Mouse (Mus musculus) liver, embryonic 15.5 days (tissue): ENCODE data around the gene Vac14. TPM values are rescaled to one million over a fixed set of nuclear protein-coding genes. Genes with fewer than 3 reads are reported as not detected.

Source experiments
- ATAC-seq: fragments of 200-750 bp; cut with Nextera tagmentation; 2 replicates; pipeline ENCODE4 v1.8.0; 2017; ENCODE audit warnings: moderate number of reproducible peaks, mild to moderate bottlenecking, moderate library complexity; ENCODE audit not compliant: insufficient read depth
- H3K27ac ChIP-seq: fragments of 300-500 bp; sonication (generic); replicated peaks from 2 replicates; pipeline ENCODE4 v1.5.1; 2015; ENCODE audit warnings: mild to moderate bottlenecking, inconsistent platforms
- H3K27me3 ChIP-seq: fragments of 300-500 bp; sonication (generic); 2 replicates; pipeline ENCODE4 v1.6.1; 2015; ENCODE audit warnings: mild to moderate bottlenecking, inconsistent platforms
- H3K36me3 ChIP-seq: fragments of 300-500 bp; sonication (generic); replicated peaks from 2 replicates; pipeline ENCODE4 v1.6.1; 2015; ENCODE audit warnings: moderate library complexity, mild to moderate bottlenecking, inconsistent platforms
- H3K4me1 ChIP-seq: fragments of 300-500 bp; sonication (generic); replicated peaks from 2 replicates; pipeline ENCODE4 v1.6.1; 2015; ENCODE audit warnings: inconsistent platforms
- H3K4me2 ChIP-seq: fragments of 300-500 bp; sonication (generic); 2 replicates; pipeline ENCODE4 v1.6.1; 2015; ENCODE audit warnings: moderate library complexity, mild to moderate bottlenecking, inconsistent platforms
- H3K4me3 ChIP-seq: fragments of 300-500 bp; sonication (generic); replicated peaks from 2 replicates; pipeline ENCODE4 v1.5.1; 2015; ENCODE audit warnings: mild to moderate bottlenecking, inconsistent platforms
- H3K9ac ChIP-seq: fragments of 300-500 bp; sonication (generic); 2 replicates; pipeline ENCODE4 v1.6.1; 2015; ENCODE audit warnings: moderate library complexity, mild to moderate bottlenecking, inconsistent platforms
- H3K9me3 ChIP-seq: fragments of 300-500 bp; sonication (generic); replicated peaks from 2 replicates; pipeline ENCODE4 v1.6.1; 2016; ENCODE audit warnings: inconsistent platforms
- WGBS: fragments of 180-500 bp; shearing (Covaris S2); methylation state at CpG from one replicate; pipeline ENCODE4 v1.1.7; 2015; ENCODE audit warnings: mixed read lengths; ENCODE audit not compliant: insufficient replicate concordance; 5-methylcytosine and 5-hydroxymethylcytosine counted together
- polyA plus RNA-seq: library from polyadenylated mRNA; unstranded; fragments of >200 nt; fragmentation: Nextera tagmentation; extraction: Ambion mirVana; gene quantifications from 2 replicates; pipeline ENCODE4 v1.2.1, GENCODE M21; 2015

Gene Vac14
- polyA plus RNA-seq: 12.5 and 12.9 TPM in 2 replicates

DNA sequence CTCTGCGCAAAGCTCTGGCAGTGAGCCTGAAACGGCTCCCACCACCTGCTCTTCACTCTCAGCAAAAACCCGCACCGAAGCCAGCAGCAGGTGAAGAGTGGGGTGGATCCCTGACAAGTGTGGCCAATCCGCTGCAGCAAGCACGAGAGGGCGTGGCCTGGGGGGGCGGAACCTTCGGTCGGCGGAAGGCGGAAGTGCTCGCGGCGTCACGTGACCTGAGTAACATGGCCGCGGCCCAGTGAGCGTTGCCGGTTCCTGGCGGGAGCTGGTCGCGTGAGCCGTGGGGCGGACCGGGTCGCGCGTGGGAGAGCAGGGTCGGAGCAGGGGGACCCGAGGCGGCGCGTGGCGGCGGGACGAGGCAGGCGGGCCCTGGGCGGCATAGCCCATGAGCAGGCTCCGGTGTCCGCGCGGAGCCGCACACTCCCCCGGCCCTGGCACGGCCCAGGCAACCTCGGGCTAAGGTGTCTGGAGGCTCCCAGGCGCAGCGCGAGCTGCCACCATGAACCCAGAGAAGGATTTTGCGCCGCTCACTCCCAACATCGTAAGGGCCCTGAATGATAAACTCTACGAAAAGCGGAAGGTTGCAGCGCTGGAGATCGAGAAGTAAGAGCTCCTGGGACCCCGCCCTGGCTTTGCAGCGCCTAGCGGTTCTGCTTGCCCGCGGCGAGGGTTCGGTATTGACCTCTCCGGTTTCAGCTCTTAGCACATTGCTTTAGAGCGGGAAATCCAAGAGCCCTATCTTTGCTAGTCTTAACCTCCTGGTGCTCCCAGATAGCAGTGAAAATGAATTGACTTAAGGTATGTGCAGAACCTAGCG, at the start of gene Vac14:
Gene Vac14, plus strand, starts transcription at position 195 of the 817 bp plus-strand sequence.
- Histone ChIP-seq H3K9me3 (no peaks in the 10 kb centered on the region), H3K9ac (peak within 1 kb of the TSS; percentile 78), H3K4me2 (peak within 1 kb of the TSS; percentile 87), H3K27me3 (0 out of 2 replicates have a peak, but pooled peaks cover 11% of the 10 kb centered on the region), H3K4me1 (peaks cover 35% of the 10 kb centered on the region), H3K27ac (peak within 1 kb of the TSS; percentile 76), H3K4me3 (peak within 1 kb of the TSS; percentile 94), H3K36me3 (no peaks in the 10 kb centered on the region)
- under 1% methylated on average over 67 of the region's 67 CpGs for WGBS
- ATAC-seq: peak; percentile 91

GRCm38 (mm10) chr8:110592641-110593040, 25.7 kb upstream of the Vac14 start:
- Histone ChIP-seq H3K9ac (no peak overlapping the region), H3K4me1 (no peaks in the 10 kb centered on the region), H3K27ac (no peak overlapping the region), H3K4me3 (no peak overlapping the region), H3K9me3 (no peaks in the 10 kb centered on the region), H3K36me3 (no peaks in the 10 kb centered on the region), H3K27me3 (no peaks in the 10 kb centered on the region), H3K4me2 (no peak overlapping the region)
- 60% methylated on average over 9 of the region's 9 CpGs for WGBS
- ATAC-seq: no peak

DNA sequence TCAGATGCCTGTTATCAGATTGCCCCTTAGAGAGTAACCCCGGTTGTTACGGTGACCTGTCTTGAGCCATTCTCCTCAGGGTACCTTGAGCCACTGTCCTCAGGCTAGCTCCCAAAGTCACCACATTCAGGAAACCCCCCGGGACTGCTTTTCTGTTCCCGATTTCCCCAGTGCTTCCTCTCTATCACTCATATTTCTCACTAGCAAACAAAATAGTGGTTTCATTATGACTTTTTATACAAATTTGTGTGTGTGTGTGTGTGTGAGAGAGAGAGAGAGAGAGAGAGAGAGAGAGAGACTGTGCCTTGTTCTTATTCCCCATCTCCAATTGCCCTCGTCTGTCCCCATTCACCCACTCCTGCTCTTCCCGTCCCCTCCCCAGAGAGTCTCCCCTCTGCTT, 24.2 kb upstream of the Vac14 start:
- H3K4me3 ChIP-seq: no peak overlapping the region
- no peaks in the 10 kb centered on the region for H3K4me1 ChIP-seq
- ATAC-seq: no peak
- H3K9ac ChIP-seq: no peak overlapping the region
- no peaks in the 10 kb centered on the region for H3K36me3 ChIP-seq
- H3K9me3 ChIP-seq: no peaks in the 10 kb centered on the region
- 63% methylated on average over 6 of the region's 6 CpGs for WGBS
- no peak overlapping the region for H3K4me2 ChIP-seq
- H3K27ac ChIP-seq: no peak overlapping the region
- H3K27me3 ChIP-seq: no peaks in the 10 kb centered on the region

DNA sequence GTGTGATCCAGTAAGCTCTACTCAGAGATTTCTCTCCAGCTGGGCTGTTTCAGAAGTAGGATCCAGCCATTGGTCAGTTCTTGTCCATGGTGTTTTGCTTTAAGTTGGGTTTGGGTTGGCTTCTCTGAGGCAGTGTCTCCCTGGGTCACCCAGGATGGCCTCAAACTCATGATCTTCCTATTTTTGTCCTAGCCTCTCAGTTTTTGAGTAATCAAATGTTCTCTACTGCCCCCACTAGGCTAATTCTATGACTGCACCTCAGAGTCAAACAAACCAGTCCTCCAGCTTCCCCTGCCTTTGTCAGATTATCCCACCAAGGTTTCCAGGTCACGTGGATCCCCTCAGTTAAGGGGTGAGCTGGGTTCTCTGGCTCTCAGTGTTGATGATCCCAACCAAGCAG, 13.8 kb upstream of the Vac14 start:
- 3% methylated on average over 1 of the region's 1 CpGs for WGBS
- ATAC-seq: no peak
- no peaks in the 10 kb centered on the region for H3K9me3 ChIP-seq
- H3K4me3 ChIP-seq: no peak overlapping the region
- no peaks in the 10 kb centered on the region for H3K4me1 ChIP-seq
- H3K36me3 ChIP-seq: no peaks in the 10 kb centered on the region
- no peaks in the 10 kb centered on the region for H3K27me3 ChIP-seq
- no peak overlapping the region for H3K4me2 ChIP-seq
- no peak overlapping the region for H3K27ac ChIP-seq
- H3K9ac ChIP-seq: no peak overlapping the region

DNA sequence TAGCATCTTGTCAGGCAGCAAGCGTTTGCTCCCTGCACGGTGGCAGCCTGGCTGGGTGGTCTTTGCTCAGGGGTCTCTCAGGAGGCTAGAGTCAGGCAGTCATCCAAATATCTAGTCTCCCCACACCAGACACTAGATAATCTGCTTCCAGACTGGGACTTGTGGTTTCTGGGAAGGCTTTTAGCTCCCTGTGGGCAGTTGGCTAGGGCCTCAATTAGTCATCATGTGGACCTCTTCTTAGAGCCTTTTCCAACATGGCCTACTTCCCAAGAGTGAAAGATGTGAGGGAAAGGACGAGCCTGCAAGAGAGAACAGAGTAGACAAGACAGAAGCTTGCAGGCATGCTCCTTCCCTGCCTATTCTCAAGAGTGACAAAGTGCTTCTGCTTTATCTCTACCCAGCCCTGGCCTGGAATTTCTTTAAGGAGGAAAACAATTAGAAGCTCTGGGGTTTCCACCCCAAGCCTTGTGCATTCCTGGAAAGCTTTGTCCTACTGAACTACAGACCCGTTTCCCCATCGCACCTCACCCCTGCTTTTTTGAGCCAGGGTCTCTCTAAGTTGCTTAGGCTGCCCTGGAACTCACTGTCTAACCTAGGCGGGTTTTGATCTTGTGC, 12.9 kb upstream of the Vac14 start:
- Histone ChIP-seq H3K4me2 (no peak overlapping the region), H3K9me3 (no peaks in the 10 kb centered on the region), H3K4me3 (no peak overlapping the region), H3K9ac (no peak overlapping the region), H3K4me1 (no peaks in the 10 kb centered on the region), H3K27ac (no peak overlapping the region), H3K27me3 (no peaks in the 10 kb centered on the region), H3K36me3 (no peaks in the 10 kb centered on the region)
- no peak for ATAC-seq
- 51% methylated on average over 6 of the region's 6 CpGs for WGBS

GRCm38 (mm10) chr8:110615730-110616129, 2.7 kb upstream of the Vac14 start:
- Histone ChIP-seq H3K4me3 (no peak overlapping the region), H3K36me3 (no peaks in the 10 kb centered on the region), H3K4me2 (no peak overlapping the region), H3K27me3 (0 out of 2 replicates have a peak, but pooled peaks cover 11% of the 10 kb centered on the region), H3K9ac (no peak overlapping the region), H3K4me1 (peaks cover 33% of the 10 kb centered on the region), H3K9me3 (no peaks in the 10 kb centered on the region), H3K27ac (no peak overlapping the region)
- ATAC-seq: no peak
- 37% methylated on average over 3 of the region's 3 CpGs for WGBS

DNA sequence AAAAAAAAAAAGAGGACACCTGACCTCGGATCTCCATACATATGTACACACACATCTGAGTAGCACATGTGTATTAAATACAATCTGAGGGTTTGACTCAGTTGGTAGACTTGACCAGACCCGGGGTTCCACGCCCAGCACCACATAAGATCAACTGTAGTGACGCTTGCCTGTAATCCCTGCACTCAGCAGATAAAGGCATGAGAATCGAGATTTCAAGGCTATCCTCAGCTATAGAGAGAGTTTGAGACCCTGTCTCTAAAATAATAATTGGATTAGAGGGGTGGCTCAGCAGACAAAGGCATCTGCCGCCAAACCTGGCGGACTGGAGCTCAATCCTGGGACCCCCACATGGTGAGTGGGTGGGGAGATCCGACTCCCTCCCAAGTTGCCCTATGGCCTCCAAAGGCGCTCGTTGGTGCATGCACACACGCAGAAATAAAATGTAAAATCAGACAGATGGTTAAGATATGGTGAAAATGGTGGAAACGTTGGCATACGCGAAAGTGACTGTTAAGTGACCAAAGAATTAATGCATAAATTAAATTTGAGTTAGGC, 505 bp upstream of the Vac14 start:
- Histone ChIP-seq H3K4me2 (peak overlapping the region; percentile 87), H3K27ac (no peak overlapping the region), H3K4me1 (peaks cover 35% of the 10 kb centered on the region), H3K27me3 (0 out of 2 replicates have a peak, but pooled peaks cover 11% of the 10 kb centered on the region), H3K4me3 (peak overlapping the region; percentile 94), H3K9ac (peak overlapping the region; percentile 27; the same call in 1 of the 2 replicates), H3K9me3 (no peaks in the 10 kb centered on the region), H3K36me3 (no peaks in the 10 kb centered on the region)
- ATAC-seq: no peak
- WGBS: 16% methylated on average over 14 of the region's 14 CpGs

GRCm38 (mm10) chr8:110619208-110619574, 806 bp downstream of the Vac14 start:
- no peak for ATAC-seq
- Histone ChIP-seq H3K36me3 (no peaks in the 10 kb centered on the region), H3K9ac (peak overlapping the region; percentile 78), H3K27ac (peak overlapping the region; percentile 76; the same call in 1 of the 2 replicates), H3K4me2 (peak overlapping the region; percentile 87), H3K9me3 (no peaks in the 10 kb centered on the region), H3K4me3 (peak overlapping the region; percentile 94), H3K4me1 (peaks cover 35% of the 10 kb centered on the region), H3K27me3 (0 out of 2 replicates have a peak, but pooled peaks cover 11% of the 10 kb centered on the region)
- 11% methylated on average over 8 of the region's 8 CpGs for WGBS

DNA sequence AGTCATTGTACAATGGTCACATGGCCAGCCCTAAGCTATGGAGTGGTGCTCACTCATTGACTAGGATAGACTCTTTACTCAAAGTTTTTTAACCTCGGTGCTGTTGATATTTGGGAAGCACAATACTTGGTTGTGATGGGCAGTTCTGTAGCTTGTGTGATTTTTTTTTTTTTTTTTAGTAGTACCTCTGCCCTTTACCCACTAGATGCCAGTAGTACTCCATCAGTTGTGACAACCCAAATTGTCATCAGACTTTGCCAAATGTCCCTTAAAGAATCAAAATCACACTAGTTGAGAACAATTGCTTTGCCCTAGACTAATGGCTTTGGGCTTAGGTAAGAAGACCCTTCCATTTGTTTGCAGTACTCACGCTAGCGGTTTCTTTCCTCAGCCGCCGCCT, 1.5 kb downstream of the Vac14 start:
- Histone ChIP-seq H3K4me3 (peak overlapping the region; percentile 94), H3K36me3 (no peaks in the 10 kb centered on the region), H3K27me3 (0 out of 2 replicates have a peak, but pooled peaks cover 11% of the 10 kb centered on the region), H3K27ac (no peak overlapping the region), H3K4me1 (peaks cover 35% of the 10 kb centered on the region), H3K9me3 (no peaks in the 10 kb centered on the region), H3K4me2 (peak overlapping the region; percentile 87), H3K9ac (no peak overlapping the region)
- 76% methylated on average over 5 of the region's 5 CpGs for WGBS
- no peak for ATAC-seq

- Histone ChIP-seq H3K4me2 (no peak overlapping the region), H3K27me3 (no peaks in the 10 kb centered on the region), H3K4me1 (peaks cover 3% of the 10 kb centered on the region; the same call in 1 of the 2 replicates), H3K27ac (no peak overlapping the region), H3K9me3 (no peaks in the 10 kb centered on the region), H3K9ac (no peak overlapping the region), H3K36me3 (no peaks in the 10 kb centered on the region), H3K4me3 (no peak overlapping the region)
- 64% methylated on average over 4 of the region's 4 CpGs for WGBS
- no peak for ATAC-seq
These were observed 8.0 kb downstream of the Vac14 start for GRCm38 (mm10) chr8:110626431-110626830.
